Mouse (Mus musculus): ENCODE results near the gene Txndc11. TPM values are rescaled to one million over a fixed set of nuclear protein-coding genes. Genes with fewer than 3 reads are reported as not detected.

The Txndc11 gene
- polyA plus RNA-seq, 1 experiment from 2014 or later: 38.6 TPM

GRCm38 (mm10) chr16:11071887-11072286, 62.6 kb downstream of the Txndc11 start:
- H3K9me3 ChIP-seq: no peaks in the 10 kb centered on the region
- no peak overlapping the region for H3K4me2 ChIP-seq
- H3K36me3 ChIP-seq: peaks cover 71% of the 10 kb centered on the region
- WGBS: 95% methylated on average over 4 of the region's 4 CpGs
- no peak overlapping the region for H3K9ac ChIP-seq
- H3K4me3 ChIP-seq: no peak overlapping the region
- H3K27me3 ChIP-seq: no peaks in the 10 kb centered on the region
- no peak overlapping the region for H3K27ac ChIP-seq
- peaks cover 43% of the 10 kb centered on the region for H3K4me1 ChIP-seq
- ATAC-seq (ENCODE audit: insufficient number of reproducible peaks, insufficient read depth, low FRiP score, low TSS enrichment, low read depth): no peak

GRCm38 (mm10) chr16:11071176-11071575, 63.3 kb downstream of the Txndc11 start:
- no peak for ATAC-seq (ENCODE audit: insufficient number of reproducible peaks, insufficient read depth, low FRiP score, low TSS enrichment, low read depth)
- no peaks in the 10 kb centered on the region for H3K27me3 ChIP-seq
- H3K27ac ChIP-seq: no peak overlapping the region
- 88% methylated on average over 5 of the region's 5 CpGs for WGBS
- no peaks in the 10 kb centered on the region for H3K9me3 ChIP-seq
- H3K4me1 ChIP-seq: peaks cover 43% of the 10 kb centered on the region
- no peak overlapping the region for H3K4me2 ChIP-seq
- H3K36me3 ChIP-seq: peaks cover 64% of the 10 kb centered on the region
- H3K4me3 ChIP-seq: no peak overlapping the region
- H3K9ac ChIP-seq: no peak overlapping the region

GRCm38 (mm10) chr16:11069710-11070420, 64.6 kb downstream of the Txndc11 start:
- H3K9me3 ChIP-seq: no peaks in the 10 kb centered on the region
- H3K9ac ChIP-seq: no peak overlapping the region
- H3K4me1 ChIP-seq: peaks cover 54% of the 10 kb centered on the region
- peaks cover 51% of the 10 kb centered on the region for H3K36me3 ChIP-seq
- no peak overlapping the region for H3K4me3 ChIP-seq
- H3K27me3 ChIP-seq: no peaks in the 10 kb centered on the region
- H3K27ac ChIP-seq: 0 out of 2 replicates have a peak overlapping the region, but pooled peaks have one; percentile 36
- ATAC-seq (ENCODE audit: insufficient number of reproducible peaks, insufficient read depth, low FRiP score, low TSS enrichment, low read depth): no peak
- WGBS: 72% methylated on average over 7 of the region's 7 CpGs
- H3K4me2 ChIP-seq: 0 out of 2 replicates have a peak overlapping the region, but pooled peaks have one; percentile 1

- 0 out of 2 replicates have a peak overlapping the region, but pooled peaks have one; percentile 87 for H3K4me3 ChIP-seq
- no peaks in the 10 kb centered on the region for H3K27me3 ChIP-seq
- no peaks in the 10 kb centered on the region for H3K9me3 ChIP-seq
- WGBS: 72% methylated on average over 6 of the region's 6 CpGs
- peaks cover 45% of the 10 kb centered on the region for H3K36me3 ChIP-seq
- H3K27ac ChIP-seq: 0 out of 2 replicates have a peak overlapping the region, but pooled peaks have one; percentile 36
- H3K4me1 ChIP-seq: peaks cover 58% of the 10 kb centered on the region
- ATAC-seq (ENCODE audit: insufficient number of reproducible peaks, insufficient read depth, low FRiP score, low TSS enrichment, low read depth): no peak
- peak overlapping the region; percentile 75; the same call in 1 of the 2 replicates for H3K4me2 ChIP-seq
- H3K9ac ChIP-seq: no peak overlapping the region
Observed at GRCm38 (mm10) chr16:11069271-11069670, 65.2 kb downstream of the Txndc11 start.

GRCm38 (mm10) chr16:11068666-11069065, 65.8 kb downstream of the Txndc11 start:
- H3K36me3 ChIP-seq: peaks cover 39% of the 10 kb centered on the region
- peak overlapping the region; percentile 75 for H3K4me2 ChIP-seq
- no peak for ATAC-seq (ENCODE audit: insufficient number of reproducible peaks, insufficient read depth, low FRiP score, low TSS enrichment, low read depth)
- H3K4me3 ChIP-seq: 0 out of 2 replicates have a peak overlapping the region, but pooled peaks have one; percentile 87
- whole genome bisulfite sequencing: 87% methylated on average over 3 of the region's 3 CpGs
- no peaks in the 10 kb centered on the region for H3K27me3 ChIP-seq
- H3K4me1 ChIP-seq: peaks cover 63% of the 10 kb centered on the region
- H3K9ac ChIP-seq: 0 out of 2 replicates have a peak overlapping the region, but pooled peaks have one; percentile 97
- H3K9me3 ChIP-seq: no peaks in the 10 kb centered on the region
- H3K27ac ChIP-seq: no peak overlapping the region

GRCm38 (mm10) chr16:11066833-11067191, 67.6 kb downstream of the Txndc11 start:
- peaks cover 65% of the 10 kb centered on the region for H3K4me1 ChIP-seq
- under 1% methylated on average over 22 of the region's 22 CpGs for WGBS
- peak overlapping the region; percentile 94 for H3K27ac ChIP-seq
- peak overlapping the region; percentile 97 for H3K9ac ChIP-seq
- H3K36me3 ChIP-seq: peaks cover 20% of the 10 kb centered on the region
- H3K27me3 ChIP-seq: no peaks in the 10 kb centered on the region
- peak overlapping the region; percentile 87 for H3K4me3 ChIP-seq
- peak overlapping the region; percentile 75 for H3K4me2 ChIP-seq
- no peak; the same call in 1 of the 2 replicates for ATAC-seq (ENCODE audit: insufficient number of reproducible peaks, insufficient read depth, low FRiP score, low TSS enrichment, low read depth)
- H3K9me3 ChIP-seq: no peaks in the 10 kb centered on the region

GRCm38 (mm10) chr16:11066029-11066832, 68.2 kb downstream of the Txndc11 start, which contains the start of gene Litaf:
Gene Litaf, minus strand, starts transcription at chr16:11066157.
- peaks cover 65% of the 10 kb centered on the region for H3K4me1 ChIP-seq
- H3K4me2 ChIP-seq: peak within 1 kb of the TSS; percentile 75
- no peaks in the 10 kb centered on the region for H3K9me3 ChIP-seq
- peak within 1 kb of the TSS; percentile 94 for H3K27ac ChIP-seq
- peaks cover 14% of the 10 kb centered on the region for H3K36me3 ChIP-seq
- H3K4me3 ChIP-seq: peak within 1 kb of the TSS; percentile 87
- ATAC-seq (ENCODE audit: insufficient number of reproducible peaks, insufficient read depth, low FRiP score, low TSS enrichment, low read depth): peak; percentile 97
- H3K9ac ChIP-seq: peak within 1 kb of the TSS; percentile 97
- H3K27me3 ChIP-seq: no peaks in the 10 kb centered on the region
- under 1% methylated on average over 78 of the region's 78 CpGs for WGBS

- Histone ChIP-seq H3K27ac (peak overlapping the region; percentile 60), H3K4me1 (peaks cover 65% of the 10 kb centered on the region), H3K9ac (peak overlapping the region; percentile 97)
Observed at GRCm38 (mm10) chr16:11065431-11065830, 69.0 kb downstream of the Txndc11 start.

GRCm38 (mm10) chr16:11064742-11065141, 69.7 kb downstream of the Txndc11 start:
- Histone ChIP-seq H3K4me2 (no peak overlapping the region), H3K4me3 (no peak overlapping the region), H3K4me1 (peaks cover 58% of the 10 kb centered on the region), H3K9ac (0 out of 2 replicates have a peak overlapping the region, but pooled peaks have one; percentile 7), H3K9me3 (no peaks in the 10 kb centered on the region), H3K27ac (no peak overlapping the region), H3K36me3 (0 out of 2 replicates have a peak, but pooled peaks cover 3% of the 10 kb centered on the region), H3K27me3 (no peaks in the 10 kb centered on the region)
- 86% methylated on average over 6 of the region's 6 CpGs for WGBS
- ATAC-seq (ENCODE audit: insufficient number of reproducible peaks, insufficient read depth, low FRiP score, low TSS enrichment, low read depth): no peak

More at GRCm38 (mm10) chr16:11065431-11065830, 69.0 kb downstream of the Txndc11 start:
- H3K27me3 ChIP-seq: no peaks in the 10 kb centered on the region
- no peak for ATAC-seq (ENCODE audit: insufficient number of reproducible peaks, insufficient read depth, low FRiP score, low TSS enrichment, low read depth)
- 0 out of 2 replicates have a peak, but pooled peaks cover 8% of the 10 kb centered on the region for H3K36me3 ChIP-seq
- 55% methylated on average over 5 of the region's 5 CpGs for WGBS
- peak overlapping the region; percentile 87 for H3K4me3 ChIP-seq
- no peaks in the 10 kb centered on the region for H3K9me3 ChIP-seq
- peak overlapping the region; percentile 75 for H3K4me2 ChIP-seq

GRCm38 (mm10) chr16:11064341-11064740, 70.1 kb downstream of the Txndc11 start:
- H3K27ac ChIP-seq: no peak overlapping the region
- H3K9me3 ChIP-seq: no peaks in the 10 kb centered on the region
- no peak for ATAC-seq (ENCODE audit: insufficient number of reproducible peaks, insufficient read depth, low FRiP score, low TSS enrichment, low read depth)
- no peak overlapping the region for H3K9ac ChIP-seq
- H3K27me3 ChIP-seq: no peaks in the 10 kb centered on the region
- 0 out of 2 replicates have a peak, but pooled peaks cover 3% of the 10 kb centered on the region for H3K36me3 ChIP-seq
- H3K4me3 ChIP-seq: no peak overlapping the region
- WGBS: 91% methylated on average over 4 of the region's 4 CpGs
- H3K4me2 ChIP-seq: no peak overlapping the region
- peaks cover 54% of the 10 kb centered on the region for H3K4me1 ChIP-seq

All from embryonic facial prominence, embryonic 13.5 days (tissue).